Mouse (Mus musculus) E14TG2a.4 (cell line): ENCODE results near the gene Fhad1.
A peak's percentile ranks its signal among the peaks of the same experiment; 100 is the strongest.

Experiments used
- H3K27me3 ChIP-seq: 2 replicates; pipeline ENCODE4 v1.6.1; 2014; ENCODE audit warnings: low read length, control low read depth; ENCODE audit not compliant: insufficient read depth
- H3K36me3 ChIP-seq: 2 replicates; pipeline ENCODE4 v1.6.1; 2014; ENCODE audit warnings: low read length, control low read depth; ENCODE audit not compliant: insufficient read depth
- H3K4me1 ChIP-seq: replicated peaks from 2 replicates; pipeline ENCODE4 v1.6.1; 2014; ENCODE audit warnings: low read depth, low read length, control low read depth
- H3K4me3 ChIP-seq: replicated peaks from 2 replicates; pipeline ENCODE4 v1.5.1; 2014; ENCODE audit warnings: mild to moderate bottlenecking, low read length
- H3K9me3 ChIP-seq: 2 replicates; pipeline ENCODE4 v1.6.1; 2014; ENCODE audit warnings: low read length, control low read depth
- CTCF ChIP-seq: conservative IDR thresholded peaks from 2 replicates; pipeline ENCODE4 v1.5.1; 2014; ENCODE audit warnings: low read length
- NANOG ChIP-seq: IDR thresholded peaks from 2 replicates; pipeline ENCODE4 v1.6.1; 2014; ENCODE audit warnings: borderline replicate concordance, low read length, mixed read lengths
- POU5F1 ChIP-seq: IDR thresholded peaks from 2 replicates; pipeline ENCODE4 v1.6.1; 2014; ENCODE audit warnings: low read length, borderline replicate concordance

Fhad1 gene

GRCm38 (mm10) chr4:141866933-141867490 lies 147.9 kb downstream of the Fhad1 start:
- H3K4me1 ChIP-seq, result peaks cover 79% of the 10 kb centered on the region
- TF ChIP-seq POU5F1 (no peak), NANOG (no peak), CTCF (no peak)
- peak overlapping the region; percentile 35; the same call in 1 of the 2 replicates for H3K4me3 ChIP-seq
- peaks cover 7% of the 10 kb centered on the region; the same call in 1 of the 2 replicates for H3K27me3 ChIP-seq
- H3K9me3 ChIP-seq, result no peaks in the 10 kb centered on the region
- H3K36me3 ChIP-seq, result peaks cover 18% of the 10 kb centered on the region

GRCm38 (mm10) chr4:141865600-141865999 lies 149.3 kb downstream of the Fhad1 start:
- no peaks in the 10 kb centered on the region for H3K9me3 ChIP-seq
- H3K36me3 ChIP-seq, result peaks cover 19% of the 10 kb centered on the region
- no peaks in the 10 kb centered on the region for H3K27me3 ChIP-seq
- peaks cover 77% of the 10 kb centered on the region for H3K4me1 ChIP-seq
- TF ChIP-seq CTCF (no peak), POU5F1 (no peak), NANOG (no peak)
- H3K4me3 ChIP-seq, result peak overlapping the region; percentile 49; the same call in 1 of the 2 replicates

GRCm38 (mm10) chr4:141865006-141865405 lies 149.9 kb downstream of the Fhad1 start:
- no peaks in the 10 kb centered on the region for H3K27me3 ChIP-seq
- peak overlapping the region; percentile 49; the same call in 1 of the 2 replicates for H3K4me3 ChIP-seq

GRCm38 (mm10) chr4:141864506-141864905 lies 150.4 kb downstream of the Fhad1 start:
- H3K4me3 ChIP-seq, result no peak overlapping the region
- peaks cover 78% of the 10 kb centered on the region for H3K4me1 ChIP-seq
- no peak for TF ChIP-seq POU5F1
- H3K36me3 ChIP-seq, result peaks cover 16% of the 10 kb centered on the region
- no peaks in the 10 kb centered on the region for H3K27me3 ChIP-seq
- H3K9me3 ChIP-seq, result no peaks in the 10 kb centered on the region

More at GRCm38 (mm10) chr4:141865006-141865405, 149.9 kb downstream of the Fhad1 start:
- Histone ChIP-seq H3K36me3 (peaks cover 18% of the 10 kb centered on the region), H3K4me1 (peaks cover 78% of the 10 kb centered on the region), H3K9me3 (no peaks in the 10 kb centered on the region)
- TF ChIP-seq NANOG (no peak), CTCF (no peak), POU5F1 (no peak)

GRCm38 (mm10) chr4:141863726-141864280 lies 151.1 kb downstream of the Fhad1 start:
- Histone ChIP-seq H3K4me3 (no peak overlapping the region), H3K36me3 (peaks cover 12% of the 10 kb centered on the region; the same call in 1 of the 2 replicates), H3K27me3 (no peaks in the 10 kb centered on the region), H3K4me1 (peaks cover 74% of the 10 kb centered on the region), H3K9me3 (no peaks in the 10 kb centered on the region)
- TF ChIP-seq CTCF (no peak), NANOG (no peak), POU5F1 (no peak)

GRCm38 (mm10) chr4:141862867-141863266 lies 152.0 kb downstream of the Fhad1 start:
- H3K4me1 ChIP-seq, result peaks cover 67% of the 10 kb centered on the region
- no peak overlapping the region for H3K4me3 ChIP-seq
- TF ChIP-seq POU5F1 (no peak), NANOG (no peak), CTCF (no peak)
- H3K27me3 ChIP-seq, result no peaks in the 10 kb centered on the region
- no peaks in the 10 kb centered on the region for H3K9me3 ChIP-seq
- peaks cover 12% of the 10 kb centered on the region; the same call in 1 of the 2 replicates for H3K36me3 ChIP-seq

GRCm38 (mm10) chr4:141861591-141862295 lies 153.1 kb downstream of the Fhad1 start:
- Histone ChIP-seq H3K27me3 (no peaks in the 10 kb centered on the region), H3K4me3 (no peak overlapping the region), H3K4me1 (peaks cover 61% of the 10 kb centered on the region), H3K9me3 (no peaks in the 10 kb centered on the region), H3K36me3 (peaks cover 12% of the 10 kb centered on the region; the same call in 1 of the 2 replicates)
- TF ChIP-seq NANOG (no peak), POU5F1 (no peak), CTCF (no peak)

GRCm38 (mm10) chr4:141860246-141860841 lies 154.5 kb downstream of the Fhad1 start:
- H3K4me1 ChIP-seq, result peaks cover 51% of the 10 kb centered on the region
- H3K27me3 ChIP-seq, result 0 out of 2 replicates have a peak, but pooled peaks cover under 1% of the 10 kb centered on the region
- H3K4me3 ChIP-seq, result peak overlapping the region; percentile 35; the same call in 1 of the 2 replicates
- TF ChIP-seq POU5F1 (no peak), NANOG (no peak), CTCF (no peak)
- no peaks in the 10 kb centered on the region for H3K9me3 ChIP-seq
- peaks cover 12% of the 10 kb centered on the region; the same call in 1 of the 2 replicates for H3K36me3 ChIP-seq
